Mouse (Mus musculus) spleen, adult 2 months (tissue): ENCODE results near the gene Txnrd1. TPM values are rescaled to one million over a fixed set of nuclear protein-coding genes. Genes with fewer than 3 reads are reported as not detected.
A peak's percentile ranks its signal among the peaks of the same experiment; 100 is the strongest.

ENCODE experiments used
- DNase-seq, 2 experiments: peaks; one replicate each; pipeline versions ENCODE4 v3.0.0 to v3.0.0-alpha.2; 2012 to 2021; ENCODE audit warnings: low spot score in 2 of 2, low read depth in 1 of 2
- H3K27ac ChIP-seq: fragments of 200-500 bp; 2 replicates; pipeline ENCODE4 v1.5.1; 2012; ENCODE audit warnings: low read length, inconsistent platforms; ENCODE audit not compliant: insufficient read depth
- H3K27me3 ChIP-seq: fragments of 200-500 bp; 2 replicates; pipeline ENCODE4 v1.6.1; 2012; ENCODE audit warnings: mild to moderate bottlenecking, moderate library complexity, low read length, inconsistent platforms; ENCODE audit not compliant: control insufficient read depth, insufficient read depth
- H3K36me3 ChIP-seq: fragments of 200-500 bp; 2 replicates; pipeline ENCODE4 v1.6.1; 2012; ENCODE audit warnings: mild to moderate bottlenecking, low read length, inconsistent platforms; ENCODE audit not compliant: control insufficient read depth, insufficient read depth
- H3K4me1 ChIP-seq: fragments of 200-500 bp; 2 replicates; pipeline ENCODE4 v1.6.1; 2011; ENCODE audit warnings: inconsistent platforms; ENCODE audit not compliant: control insufficient read depth, insufficient read depth, insufficient read length
- H3K4me3 ChIP-seq: fragments of 200-500 bp; 2 replicates; pipeline ENCODE4 v1.5.1; 2011; ENCODE audit warnings: mild to moderate bottlenecking, inconsistent platforms; ENCODE audit not compliant: insufficient read depth, insufficient read length; ENCODE audit errors: extremely low read depth
- CTCF ChIP-seq: fragments of 200-500 bp; IDR thresholded peaks from 2 replicates; pipeline ENCODE4 v1.5.1; 2011; ENCODE audit warnings: mild to moderate bottlenecking, inconsistent platforms; ENCODE audit not compliant: insufficient read depth, insufficient read length, insufficient replicate concordance; ENCODE audit errors: extremely low read depth
- POLR2A ChIP-seq: fragments of 200-500 bp; IDR thresholded peaks from 2 replicates; pipeline ENCODE4 v1.6.1; 2011; ENCODE audit warnings: low read depth, low read length, inconsistent platforms
- WGBS: fragments of 180-500 bp; shearing (Covaris S2); methylation state at CpG from one replicate; pipeline ENCODE4 v1.1.7; 2018; 5-methylcytosine and 5-hydroxymethylcytosine counted together
- polyA plus RNA-seq: library from polyadenylated mRNA; depleted of rRNA; stranded (reverse); fragments of >200 nt; gene quantifications from 2 replicates; pipeline ENCODE4 v1.2.3, GENCODE M21; 2012

The Txnrd1 gene
- polyA plus RNA-seq, 1 experiment: 14.8 TPM

GRCm38 (mm10) chr10:82892442-82893055 lies 58.8 kb downstream of the Txnrd1 start:
- no peak overlapping the region for H3K4me3 ChIP-seq
- H3K27me3 ChIP-seq: no peaks in the 10 kb centered on the region
- DNase-seq: peak in 1 of 2 experiments; percentile 24
- peaks cover 6% of the 10 kb centered on the region for H3K36me3 ChIP-seq
- no peak for TF ChIP-seq CTCF
- no peak for TF ChIP-seq POLR2A
- H3K4me1 ChIP-seq: peaks cover 42% of the 10 kb centered on the region
- 65% methylated on average over 9 of the region's 9 CpGs for whole genome bisulfite sequencing
- H3K27ac ChIP-seq: peak overlapping the region; percentile 55

- Histone ChIP-seq H3K4me1 (peaks cover 37% of the 10 kb centered on the region), H3K27me3 (no peaks in the 10 kb centered on the region), H3K36me3 (peaks cover 6% of the 10 kb centered on the region), H3K27ac (peak overlapping the region; percentile 72), H3K4me3 (no peak overlapping the region)
- WGBS: 54% methylated on average over 18 of the region's 18 CpGs
- no peak for TF ChIP-seq CTCF
- TF ChIP-seq POLR2A: no peak
- no peak for DNase-seq
Measured at GRCm38 (mm10) chr10:82893872-82894650, 60.3 kb downstream of the Txnrd1 start.

GRCm38 (mm10) chr10:82897936-82898335 lies 64.2 kb downstream of the Txnrd1 start:
- 92% methylated on average over 13 of the region's 13 CpGs for WGBS
- TF ChIP-seq CTCF (no peak), POLR2A (no peak)
- Histone ChIP-seq H3K4me1 (peaks cover 12% of the 10 kb centered on the region), H3K27me3 (no peaks in the 10 kb centered on the region), H3K4me3 (no peak overlapping the region), H3K36me3 (peaks cover 6% of the 10 kb centered on the region), H3K27ac (no peak overlapping the region)
- no peak for DNase-seq

- Histone ChIP-seq H3K4me3 (no peak overlapping the region), H3K36me3 (peaks cover 6% of the 10 kb centered on the region), H3K4me1 (peaks cover 4% of the 10 kb centered on the region; the same call in 1 of the 2 replicates), H3K27me3 (no peaks in the 10 kb centered on the region), H3K27ac (no peak overlapping the region)
- no peak for DNase-seq
- 86% methylated on average over 7 of the region's 7 CpGs for WGBS
- TF ChIP-seq POLR2A (no peak), CTCF (no peak)
Measured at GRCm38 (mm10) chr10:82898893-82899292, 65.1 kb downstream of the Txnrd1 start.

GRCm38 (mm10) chr10:82899810-82900421 lies 66.2 kb downstream of the Txnrd1 start:
- peak overlapping the region; percentile 21; the same call in 1 of the 2 replicates for H3K4me3 ChIP-seq
- H3K27me3 ChIP-seq: no peaks in the 10 kb centered on the region
- 18% methylated on average over 16 of the region's 16 CpGs for WGBS
- TF ChIP-seq CTCF: no peak
- no peak for TF ChIP-seq POLR2A
- H3K36me3 ChIP-seq: peaks cover 6% of the 10 kb centered on the region
- peak in 1 of 2 experiments; percentile 74 for DNase-seq
- no peaks in the 10 kb centered on the region; the same call in 1 of the 2 replicates for H3K4me1 ChIP-seq
- H3K27ac ChIP-seq: peak overlapping the region; percentile 21

- H3K4me1 ChIP-seq: no peaks in the 10 kb centered on the region; the same call in 1 of the 2 replicates
- H3K27ac ChIP-seq: peak overlapping the region; percentile 21; the same call in 1 of the 2 replicates
- peaks cover 6% of the 10 kb centered on the region for H3K36me3 ChIP-seq
- H3K4me3 ChIP-seq: peak overlapping the region; percentile 21; the same call in 1 of the 2 replicates
- H3K27me3 ChIP-seq: no peaks in the 10 kb centered on the region
- TF ChIP-seq CTCF (no peak), POLR2A (no peak)
- 81% methylated on average over 7 of the region's 7 CpGs for WGBS
- no peak for DNase-seq
Measured at GRCm38 (mm10) chr10:82900546-82900945, 66.8 kb downstream of the Txnrd1 start.
